Mouse (Mus musculus) liver, embryonic 16.5 days (tissue): Measurements from ENCODE around the gene Rap1gap2. TPM values are rescaled to one million over a fixed set of nuclear protein-coding genes. Genes with fewer than 3 reads are reported as not detected.

ENCODE experiments used
- ATAC-seq: fragments of 200-750 bp; cut with Nextera tagmentation; 2 replicates; pipeline ENCODE4 v1.8.0; 2017; ENCODE audit warnings: low read depth, mild to moderate bottlenecking, moderate number of reproducible peaks, moderate library complexity
- H3K27ac ChIP-seq: fragments of 300-500 bp; sonication (generic); 2 replicates; pipeline ENCODE4 v1.5.1; 2014; ENCODE audit warnings: mild to moderate bottlenecking, low read length
- H3K27me3 ChIP-seq: fragments of 300-500 bp; sonication (generic); 2 replicates; pipeline ENCODE4 v1.6.1; 2014; ENCODE audit warnings: low read depth, low read length, mixed read lengths; ENCODE audit not compliant: control insufficient read depth, insufficient read depth
- H3K36me3 ChIP-seq: fragments of 300-500 bp; sonication (generic); 2 replicates; pipeline ENCODE4 v1.6.1; 2014; ENCODE audit warnings: mild to moderate bottlenecking; ENCODE audit not compliant: control insufficient read depth, insufficient read depth
- H3K4me1 ChIP-seq: fragments of 300-500 bp; sonication (generic); 2 replicates; pipeline ENCODE4 v1.6.1; 2014; ENCODE audit warnings: low read depth, low read length, mixed read lengths; ENCODE audit not compliant: control insufficient read depth
- H3K4me2 ChIP-seq: fragments of 300-500 bp; sonication (generic); 2 replicates; pipeline ENCODE4 v1.6.1; 2014; ENCODE audit warnings: low read depth, low read length, mixed read lengths
- H3K4me3 ChIP-seq: fragments of 300-500 bp; sonication (generic); 2 replicates; pipeline ENCODE4 v1.5.1; 2014; ENCODE audit warnings: low read depth, mild to moderate bottlenecking, low read length
- H3K9ac ChIP-seq: fragments of 300-500 bp; sonication (generic); 2 replicates; pipeline ENCODE4 v1.6.1; 2014; ENCODE audit warnings: low read depth, low read length
- H3K9me3 ChIP-seq: fragments of 300-500 bp; sonication (generic); replicated peaks from 2 replicates; pipeline ENCODE4 v1.6.1; 2016; ENCODE audit warnings: low read length; ENCODE audit not compliant: control insufficient read depth
- WGBS: fragments of 180-500 bp; shearing (Covaris S2); extraction: QIAGEN DNeasy Blood & Tissue Kit; methylation state at CpG from one replicate; pipeline ENCODE4 v1.1.7; 2014; ENCODE audit not compliant: insufficient replicate concordance; 5-methylcytosine and 5-hydroxymethylcytosine counted together
- polyA plus RNA-seq: library from polyadenylated mRNA; unstranded; fragments of >200 nt; fragmentation: Nextera tagmentation; extraction: Ambion mirVana; gene quantifications from 2 replicates; pipeline ENCODE4 v1.2.1, GENCODE M21; 2015

Gene Rap1gap2
- polyA plus RNA-seq, 1 experiment from 2014 or later, result 1.2 TPM

DNA sequence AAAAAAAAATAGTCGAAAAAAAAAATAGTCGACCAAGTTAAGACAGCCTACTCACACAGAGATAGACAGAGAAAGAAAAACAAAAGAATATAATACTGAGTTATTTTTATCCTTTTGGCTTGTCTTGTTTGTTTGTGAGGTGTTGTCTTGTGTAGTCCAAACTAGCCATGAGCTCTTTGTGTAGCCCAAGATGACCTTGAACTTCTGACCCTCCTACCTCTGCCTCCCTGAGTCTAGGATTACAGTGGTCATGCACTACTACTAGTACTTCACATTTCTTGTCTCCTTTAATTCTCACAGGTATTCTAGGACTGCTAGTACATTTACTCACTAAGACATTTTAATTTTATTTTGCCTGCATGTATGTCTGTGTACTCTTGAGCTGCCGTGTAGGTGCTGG lies 16.8 kb upstream of the Rap1gap2 start:
- no peak overlapping the region for H3K27ac ChIP-seq
- peaks cover 31% of the 10 kb centered on the region for H3K36me3 ChIP-seq
- peaks cover 24% of the 10 kb centered on the region for H3K4me1 ChIP-seq
- 69% methylated on average over 3 of the region's 3 CpGs for WGBS
- no peak overlapping the region for H3K4me2 ChIP-seq
- H3K27me3 ChIP-seq, result no peaks in the 10 kb centered on the region
- H3K9me3 ChIP-seq, result no peaks in the 10 kb centered on the region
- H3K4me3 ChIP-seq, result no peak overlapping the region
- H3K9ac ChIP-seq, result no peak overlapping the region
- ATAC-seq, result no peak

DNA sequence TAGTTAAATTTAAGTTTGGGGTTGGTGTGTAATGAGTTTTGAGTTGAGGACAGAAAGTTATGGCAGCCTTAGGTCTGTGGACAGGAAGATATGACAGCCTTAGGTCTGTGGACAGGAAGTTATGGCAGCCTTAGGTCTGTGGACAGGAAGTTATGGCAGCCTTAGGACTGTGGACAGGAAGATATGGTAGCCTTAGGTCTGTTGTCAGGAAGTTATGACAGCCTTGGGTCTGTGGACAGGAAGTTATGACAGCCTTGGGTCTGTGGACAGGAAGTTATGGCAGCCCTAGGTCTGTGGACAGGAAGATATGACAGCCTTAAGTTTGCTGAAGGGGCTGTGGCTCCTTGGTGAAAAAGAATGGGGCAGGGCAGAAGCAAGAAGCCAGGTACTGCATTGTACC lies 14.6 kb upstream of the Rap1gap2 start:
- Histone ChIP-seq H3K9me3 (no peaks in the 10 kb centered on the region), H3K27ac (no peak overlapping the region), H3K9ac (no peak overlapping the region), H3K36me3 (peaks cover 20% of the 10 kb centered on the region), H3K4me1 (peaks cover 37% of the 10 kb centered on the region), H3K27me3 (peaks cover 2% of the 10 kb centered on the region), H3K4me2 (no peak overlapping the region), H3K4me3 (no peak overlapping the region)
- ATAC-seq, result no peak

DNA sequence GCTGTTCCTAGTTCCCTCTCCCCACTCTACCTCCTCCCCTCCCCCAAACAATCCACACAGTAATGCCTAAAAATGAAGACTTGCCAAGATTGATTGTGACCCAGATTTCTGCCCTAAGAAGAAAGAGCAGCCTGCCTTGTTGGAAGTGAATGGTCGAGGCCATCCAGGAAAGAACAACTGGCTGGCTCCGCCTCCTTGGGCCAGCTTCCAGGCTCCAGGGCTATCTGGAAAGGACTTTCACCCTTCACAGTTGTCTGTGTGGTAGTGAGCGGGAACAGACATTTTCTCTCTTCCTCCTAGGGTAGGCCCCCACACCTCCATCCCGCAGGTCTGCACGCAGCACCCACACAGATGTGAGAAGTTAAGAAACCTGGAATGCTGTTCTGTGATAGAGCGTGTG lies 13.0 kb upstream of the Rap1gap2 start:
- no peak for ATAC-seq
- H3K36me3 ChIP-seq, result peaks cover 14% of the 10 kb centered on the region
- no peaks in the 10 kb centered on the region for H3K9me3 ChIP-seq
- peaks cover 10% of the 10 kb centered on the region for H3K27me3 ChIP-seq
- WGBS, result 74% methylated on average over 6 of the region's 6 CpGs
- H3K9ac ChIP-seq, result no peak overlapping the region
- no peak overlapping the region for H3K4me3 ChIP-seq
- no peak overlapping the region for H3K27ac ChIP-seq
- peaks cover 45% of the 10 kb centered on the region for H3K4me1 ChIP-seq
- no peak overlapping the region for H3K4me2 ChIP-seq

DNA sequence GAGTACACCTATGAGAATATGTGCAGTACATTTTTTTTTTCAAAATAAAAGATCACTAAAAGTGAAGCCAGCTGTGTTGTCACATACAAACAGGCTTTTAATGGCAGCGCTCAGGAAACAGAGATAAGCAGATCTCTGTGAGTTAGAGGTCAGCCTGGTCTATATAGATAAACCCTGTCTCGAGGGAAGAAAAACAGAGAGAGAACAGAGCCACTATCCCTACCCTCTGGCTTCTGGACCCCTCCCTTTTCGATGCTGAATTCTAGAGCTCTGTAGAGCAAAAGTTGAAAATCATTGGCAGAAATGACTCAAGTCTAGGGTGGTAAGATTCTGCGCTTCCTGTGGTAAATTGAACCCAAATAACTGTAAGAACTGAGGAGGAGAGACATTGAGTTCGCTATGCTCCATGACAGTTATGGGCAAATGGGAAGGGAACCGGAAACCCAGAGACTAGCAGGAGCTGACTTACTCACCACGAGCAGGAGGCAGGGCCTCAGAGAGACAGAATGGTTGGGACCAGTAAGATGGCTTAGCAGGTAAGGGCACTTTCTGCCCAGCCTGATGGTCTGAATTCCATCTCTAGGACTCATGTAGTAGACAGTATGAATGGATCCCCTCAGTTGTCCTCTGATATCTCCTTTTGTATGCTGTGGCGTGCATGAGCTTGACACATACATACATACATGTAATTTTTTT lies 11.4 kb upstream of the Rap1gap2 start:
- Histone ChIP-seq H3K4me2 (peak overlapping the region; percentile 78), H3K27me3 (peaks cover 13% of the 10 kb centered on the region), H3K9me3 (no peaks in the 10 kb centered on the region), H3K36me3 (peaks cover 14% of the 10 kb centered on the region), H3K4me3 (peak overlapping the region; percentile 85), H3K4me1 (peaks cover 45% of the 10 kb centered on the region), H3K27ac (peak overlapping the region; percentile 95), H3K9ac (peak overlapping the region; percentile 93)
- peak; percentile 88 for ATAC-seq
- 21% methylated on average over 8 of the region's 8 CpGs for WGBS

DNA sequence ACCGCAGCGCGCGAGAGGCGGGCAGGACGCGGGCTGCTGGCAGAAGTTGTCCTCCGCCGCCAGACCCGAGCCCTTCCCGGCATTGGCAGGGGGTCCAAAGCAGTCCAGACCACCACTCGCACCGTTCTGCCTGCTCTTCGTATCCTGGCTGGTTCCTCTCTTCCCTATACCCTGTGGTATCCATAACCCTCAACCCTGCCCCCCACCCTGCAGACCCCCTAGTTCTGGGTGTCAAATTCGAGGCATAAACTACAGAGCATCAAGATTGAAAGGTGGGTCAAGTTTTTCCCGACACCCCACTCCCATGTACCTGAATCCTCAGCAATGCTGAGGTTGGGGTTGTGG lies 9.2 kb upstream of the Rap1gap2 start:
- Histone ChIP-seq H3K27ac (peak overlapping the region; percentile 95), H3K4me3 (peak overlapping the region; percentile 85), H3K4me2 (peak overlapping the region; percentile 78), H3K9me3 (no peaks in the 10 kb centered on the region), H3K4me1 (peaks cover 44% of the 10 kb centered on the region), H3K27me3 (peaks cover 30% of the 10 kb centered on the region), H3K36me3 (peaks cover 14% of the 10 kb centered on the region), H3K9ac (peak overlapping the region; percentile 93)
- no peak for ATAC-seq
- 3% methylated on average over 15 of the region's 16 CpGs for WGBS

DNA sequence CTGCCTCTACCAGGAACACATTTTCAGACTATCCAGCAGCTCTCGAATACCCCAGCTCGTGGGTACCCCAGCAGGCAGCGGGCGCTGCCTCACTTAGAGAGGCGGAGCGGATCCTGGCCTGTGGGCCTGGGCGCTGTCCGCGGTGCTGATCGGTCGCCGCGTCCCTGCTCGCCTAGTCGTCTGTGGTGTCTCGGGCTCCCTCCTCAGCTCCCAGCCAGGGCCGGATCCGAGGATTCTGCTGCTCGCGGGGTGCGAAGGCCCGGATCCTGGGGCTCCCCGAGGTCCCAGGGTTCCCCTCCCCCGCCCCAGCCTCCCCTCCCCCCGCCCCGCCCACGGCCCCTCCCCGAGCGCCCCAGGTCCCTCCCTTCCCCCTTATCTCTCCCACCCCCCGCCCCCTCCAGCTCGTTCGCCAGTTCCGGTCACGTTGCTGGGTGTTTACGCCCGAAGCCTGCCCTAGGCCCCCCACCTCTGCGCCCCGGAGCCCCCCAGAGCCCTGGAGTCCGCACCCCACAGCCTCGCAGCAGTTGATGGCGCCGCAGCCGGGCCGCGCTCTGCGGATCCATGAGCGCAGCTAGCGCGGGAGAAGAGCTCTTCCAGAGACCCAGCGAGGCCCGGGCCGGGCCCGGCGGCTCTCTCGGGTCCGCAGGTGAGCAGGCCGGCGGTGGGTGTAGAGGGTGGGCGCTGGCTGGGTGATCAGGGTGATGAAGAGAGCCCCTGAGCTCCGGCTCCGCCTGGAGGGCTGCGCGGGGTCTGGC lies 8.7 kb upstream of the Rap1gap2 start, which contains the start of gene Ccdc92b:
Gene Ccdc92b, plus strand, starts transcription at position 405 of the 755 bp plus-strand sequence.
- peaks cover 39% of the 10 kb centered on the region for H3K4me1 ChIP-seq
- peak; percentile 64 for ATAC-seq
- H3K9ac ChIP-seq, result peak within 1 kb of the TSS; percentile 93
- peaks cover 33% of the 10 kb centered on the region for H3K27me3 ChIP-seq
- 2% methylated on average over 46 of the region's 63 CpGs for WGBS
- peak within 1 kb of the TSS; percentile 85 for H3K4me3 ChIP-seq
- H3K9me3 ChIP-seq, result no peaks in the 10 kb centered on the region
- peaks cover 14% of the 10 kb centered on the region for H3K36me3 ChIP-seq
- peak within 1 kb of the TSS; percentile 95 for H3K27ac ChIP-seq
- H3K4me2 ChIP-seq, result peak within 1 kb of the TSS; percentile 78

DNA sequence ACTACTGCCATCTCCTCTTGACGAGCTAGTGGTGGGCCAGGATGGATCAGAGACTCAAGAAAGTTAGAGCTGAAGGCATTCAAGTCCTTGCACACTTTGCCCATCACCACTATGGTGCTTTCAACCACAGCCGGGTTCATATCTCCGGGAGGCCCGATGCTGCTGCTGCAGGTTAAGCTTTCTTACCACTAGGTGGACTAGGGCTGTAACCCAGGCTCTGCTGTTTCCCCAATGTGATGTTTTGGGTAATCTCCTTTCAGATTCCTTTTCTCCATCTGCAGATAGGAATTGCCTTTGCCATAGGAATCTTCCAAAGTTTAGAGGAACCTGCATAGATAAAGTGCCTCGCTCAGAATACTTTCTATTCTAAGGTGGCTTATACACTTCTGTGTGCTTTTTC lies 4.9 kb upstream of the Rap1gap2 start:
- Histone ChIP-seq H3K9me3 (no peaks in the 10 kb centered on the region), H3K4me2 (no peak overlapping the region), H3K27ac (no peak overlapping the region), H3K36me3 (no peaks in the 10 kb centered on the region), H3K27me3 (peaks cover 65% of the 10 kb centered on the region), H3K4me1 (peaks cover 11% of the 10 kb centered on the region), H3K9ac (no peak overlapping the region), H3K4me3 (no peak overlapping the region)
- no peak for ATAC-seq
- WGBS, result 33% methylated on average over 5 of the region's 5 CpGs

DNA sequence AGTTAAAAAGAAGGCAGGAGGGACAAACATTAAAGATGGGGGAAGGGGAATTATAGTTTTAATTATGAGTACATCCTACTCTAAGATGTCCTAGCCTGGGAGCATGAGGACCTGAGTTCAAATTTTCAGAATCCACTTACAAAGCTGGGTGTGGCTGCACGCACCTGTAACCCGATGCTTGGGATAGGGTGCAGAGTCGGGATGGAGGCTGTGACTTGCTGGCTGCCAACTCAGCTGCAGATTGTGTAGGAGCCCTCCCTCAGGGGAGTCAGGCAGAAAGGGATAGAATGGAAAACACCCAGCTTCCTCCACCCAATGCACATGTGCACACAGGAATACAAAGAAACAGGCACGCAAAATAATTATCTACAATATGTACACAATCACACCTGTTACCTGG lies 2.7 kb upstream of the Rap1gap2 start:
- no peaks in the 10 kb centered on the region for H3K36me3 ChIP-seq
- ATAC-seq, result no peak
- H3K27ac ChIP-seq, result no peak overlapping the region
- H3K27me3 ChIP-seq, result peaks cover 73% of the 10 kb centered on the region
- WGBS, result 55% methylated on average over 4 of the region's 4 CpGs
- H3K9ac ChIP-seq, result no peak overlapping the region
- H3K4me1 ChIP-seq, result peaks cover 5% of the 10 kb centered on the region
- H3K4me2 ChIP-seq, result no peak overlapping the region
- H3K9me3 ChIP-seq, result no peaks in the 10 kb centered on the region
- H3K4me3 ChIP-seq, result no peak overlapping the region

DNA sequence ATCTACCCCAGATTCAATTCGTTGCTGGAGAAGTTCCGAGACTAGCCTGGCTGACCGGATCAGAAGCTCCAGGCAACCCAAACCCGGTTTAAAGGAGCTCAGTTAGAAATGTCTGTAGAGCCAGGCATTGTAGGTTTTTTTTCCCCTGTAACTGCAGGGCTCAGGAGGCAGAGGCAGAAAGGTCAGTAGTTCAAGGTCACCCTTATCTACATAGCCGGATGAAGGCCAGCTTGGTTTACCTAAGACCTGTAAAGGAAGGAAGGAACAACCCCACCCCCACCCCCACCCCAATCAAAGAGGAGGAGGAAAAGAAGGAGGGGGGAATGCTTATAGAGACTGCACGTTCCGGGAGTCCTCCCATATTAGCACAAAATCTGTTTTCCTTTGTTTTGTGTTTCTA lies 722 bp upstream of the Rap1gap2 start:
- no peak for ATAC-seq
- H3K9me3 ChIP-seq, result no peaks in the 10 kb centered on the region
- H3K4me2 ChIP-seq, result no peak overlapping the region
- H3K27ac ChIP-seq, result no peak overlapping the region
- 11% methylated on average over 7 of the region's 7 CpGs for WGBS
- peaks cover 5% of the 10 kb centered on the region for H3K4me1 ChIP-seq
- H3K36me3 ChIP-seq, result no peaks in the 10 kb centered on the region
- H3K4me3 ChIP-seq, result no peak overlapping the region
- peaks cover 71% of the 10 kb centered on the region for H3K27me3 ChIP-seq
- no peak overlapping the region for H3K9ac ChIP-seq
